Mouse (Mus musculus) midbrain, embryonic 11.5 days (tissue): ENCODE results near the gene Chrm3. TPM values are rescaled to one million over a fixed set of nuclear protein-coding genes. Genes with fewer than 3 reads are reported as not detected.

Experiments used
- ATAC-seq: fragments of 200-750 bp; cut with Nextera tagmentation; 2 replicates; pipeline ENCODE4 v1.8.0; 2017; ENCODE audit warnings: moderate TSS enrichment, moderate library complexity; ENCODE audit not compliant: low FRiP score
- DNase-seq: peaks from one replicate; pipeline ENCODE4 v3.0.0; 2015; ENCODE audit warnings: low spot score; ENCODE audit errors: missing footprints
- H3K27ac ChIP-seq: fragments of 300-500 bp; sonication (generic); 2 replicates; pipeline ENCODE4 v1.5.1; 2014; ENCODE audit warnings: low read depth, low read length
- H3K27me3 ChIP-seq: fragments of 300-500 bp; sonication (generic); 2 replicates; pipeline ENCODE4 v1.6.1; 2014; ENCODE audit warnings: mild to moderate bottlenecking, low read length, moderate library complexity, mixed read lengths; ENCODE audit not compliant: control insufficient read depth, insufficient read depth
- H3K36me3 ChIP-seq: fragments of 300-500 bp; sonication (generic); 2 replicates; pipeline ENCODE4 v1.6.1; 2014; ENCODE audit warnings: mild to moderate bottlenecking, low read length, moderate library complexity, mixed read lengths; ENCODE audit not compliant: control insufficient read depth, insufficient read depth
- H3K4me1 ChIP-seq: fragments of 300-500 bp; sonication (generic); 2 replicates; pipeline ENCODE4 v1.6.1; 2014; ENCODE audit warnings: low read length; ENCODE audit not compliant: control insufficient read depth, insufficient read depth
- H3K4me2 ChIP-seq: fragments of 300-500 bp; sonication (generic); 2 replicates; pipeline ENCODE4 v1.6.1; 2014; ENCODE audit warnings: mild to moderate bottlenecking, moderate library complexity
- H3K4me3 ChIP-seq: fragments of 300-500 bp; sonication (generic); 2 replicates; pipeline ENCODE4 v1.5.1; 2014; ENCODE audit warnings: low read depth, low read length
- H3K9ac ChIP-seq: fragments of 300-500 bp; sonication (generic); 2 replicates; pipeline ENCODE4 v1.6.1; 2014; ENCODE audit warnings: low read length
- H3K9me3 ChIP-seq: fragments of 300-500 bp; sonication (generic); 2 replicates; pipeline ENCODE4 v1.6.1; 2016; ENCODE audit warnings: low read length; ENCODE audit not compliant: control insufficient read depth
- WGBS: fragments of 180-500 bp; shearing (Covaris S2); extraction: QIAGEN DNeasy Blood & Tissue Kit; methylation state at CpG from one replicate; pipeline ENCODE4 v1.1.7; 2014; 5-methylcytosine and 5-hydroxymethylcytosine counted together
- polyA plus RNA-seq: library from polyadenylated mRNA; unstranded; fragments of >200 nt; fragmentation: Nextera tagmentation; extraction: Ambion mirVana; gene quantifications from 2 replicates; pipeline ENCODE4 v1.2.1, GENCODE M21; 2014

Gene Chrm3
- polyA plus RNA-seq, 1 experiment from 2014 or later: 0.25 TPM

DNA sequence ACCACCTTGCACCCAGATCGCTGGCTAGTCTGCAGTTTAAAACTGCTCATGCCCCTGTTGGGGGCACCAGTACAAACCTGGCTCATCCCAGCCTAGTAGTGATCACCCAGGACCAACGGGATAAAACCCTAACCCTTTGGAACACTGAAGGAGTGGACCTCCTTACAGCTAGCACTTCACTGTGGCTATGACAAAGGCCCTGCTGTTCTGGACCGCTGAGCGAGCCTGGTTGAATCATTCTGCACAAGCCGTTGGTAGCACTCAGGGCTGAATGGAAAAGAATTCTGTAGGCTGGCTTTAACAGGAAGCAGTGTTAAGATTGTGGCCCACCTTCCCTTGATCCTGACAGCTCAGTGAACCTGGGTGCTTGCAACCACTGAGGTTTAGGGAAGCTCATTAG lies 470.2 kb downstream of the Chrm3 start:
- 50% methylated on average over 5 of the region's 5 CpGs for WGBS

GRCm38 (mm10) chr13:9889954-9890353 lies 470.7 kb downstream of the Chrm3 start:
- no peak overlapping the region for H3K27ac ChIP-seq
- no peaks in the 10 kb centered on the region for H3K27me3 ChIP-seq
- no peaks in the 10 kb centered on the region for H3K9me3 ChIP-seq
- H3K4me3 ChIP-seq: no peak overlapping the region
- H3K9ac ChIP-seq: no peak overlapping the region
- H3K4me1 ChIP-seq: no peaks in the 10 kb centered on the region
- H3K4me2 ChIP-seq: no peak overlapping the region
- DNase-seq (peak; percentile 49), ATAC-seq (no peak)
- WGBS: 77% methylated on average over 1 of the region's 1 CpGs
- H3K36me3 ChIP-seq: no peaks in the 10 kb centered on the region

More for the DNA sequence above, 470.2 kb downstream of the Chrm3 start:
- Histone ChIP-seq H3K27me3 (no peaks in the 10 kb centered on the region), H3K4me3 (no peak overlapping the region), H3K27ac (no peak overlapping the region), H3K4me2 (no peak overlapping the region), H3K4me1 (no peaks in the 10 kb centered on the region), H3K9ac (no peak overlapping the region), H3K9me3 (no peaks in the 10 kb centered on the region), H3K36me3 (no peaks in the 10 kb centered on the region)
- DNase-seq (peak; percentile 76), ATAC-seq (no peak)

GRCm38 (mm10) chr13:9888284-9888683 lies 472.4 kb downstream of the Chrm3 start:
- no peak for ATAC-seq
- Histone ChIP-seq H3K4me2 (no peak overlapping the region), H3K27ac (no peak overlapping the region), H3K9ac (no peak overlapping the region), H3K4me1 (no peaks in the 10 kb centered on the region), H3K27me3 (no peaks in the 10 kb centered on the region), H3K4me3 (no peak overlapping the region), H3K9me3 (no peaks in the 10 kb centered on the region), H3K36me3 (no peaks in the 10 kb centered on the region)
- WGBS: 85% methylated on average over 5 of the region's 5 CpGs
- peak; percentile 68 for DNase-seq

GRCm38 (mm10) chr13:9887261-9887660 lies 473.4 kb downstream of the Chrm3 start:
- ATAC-seq (no peak), DNase-seq (no peak)
- no peak overlapping the region for H3K9ac ChIP-seq
- H3K4me3 ChIP-seq: no peak overlapping the region
- 88% methylated on average over 5 of the region's 5 CpGs for WGBS
- H3K4me2 ChIP-seq: no peak overlapping the region
- no peaks in the 10 kb centered on the region for H3K9me3 ChIP-seq
- no peaks in the 10 kb centered on the region for H3K4me1 ChIP-seq
- H3K27me3 ChIP-seq: no peaks in the 10 kb centered on the region
- H3K36me3 ChIP-seq: no peaks in the 10 kb centered on the region
- no peak overlapping the region for H3K27ac ChIP-seq

- Histone ChIP-seq H3K4me3 (no peak overlapping the region), H3K9me3 (no peaks in the 10 kb centered on the region), H3K27me3 (no peaks in the 10 kb centered on the region), H3K4me2 (no peak overlapping the region), H3K9ac (no peak overlapping the region), H3K27ac (no peak overlapping the region), H3K4me1 (no peaks in the 10 kb centered on the region), H3K36me3 (no peaks in the 10 kb centered on the region)
- 88% methylated on average over 6 of the region's 6 CpGs for WGBS
- DNase-seq (no peak), ATAC-seq (no peak)
These were observed 474.0 kb downstream of the Chrm3 start for GRCm38 (mm10) chr13:9886465-9887135.

DNA sequence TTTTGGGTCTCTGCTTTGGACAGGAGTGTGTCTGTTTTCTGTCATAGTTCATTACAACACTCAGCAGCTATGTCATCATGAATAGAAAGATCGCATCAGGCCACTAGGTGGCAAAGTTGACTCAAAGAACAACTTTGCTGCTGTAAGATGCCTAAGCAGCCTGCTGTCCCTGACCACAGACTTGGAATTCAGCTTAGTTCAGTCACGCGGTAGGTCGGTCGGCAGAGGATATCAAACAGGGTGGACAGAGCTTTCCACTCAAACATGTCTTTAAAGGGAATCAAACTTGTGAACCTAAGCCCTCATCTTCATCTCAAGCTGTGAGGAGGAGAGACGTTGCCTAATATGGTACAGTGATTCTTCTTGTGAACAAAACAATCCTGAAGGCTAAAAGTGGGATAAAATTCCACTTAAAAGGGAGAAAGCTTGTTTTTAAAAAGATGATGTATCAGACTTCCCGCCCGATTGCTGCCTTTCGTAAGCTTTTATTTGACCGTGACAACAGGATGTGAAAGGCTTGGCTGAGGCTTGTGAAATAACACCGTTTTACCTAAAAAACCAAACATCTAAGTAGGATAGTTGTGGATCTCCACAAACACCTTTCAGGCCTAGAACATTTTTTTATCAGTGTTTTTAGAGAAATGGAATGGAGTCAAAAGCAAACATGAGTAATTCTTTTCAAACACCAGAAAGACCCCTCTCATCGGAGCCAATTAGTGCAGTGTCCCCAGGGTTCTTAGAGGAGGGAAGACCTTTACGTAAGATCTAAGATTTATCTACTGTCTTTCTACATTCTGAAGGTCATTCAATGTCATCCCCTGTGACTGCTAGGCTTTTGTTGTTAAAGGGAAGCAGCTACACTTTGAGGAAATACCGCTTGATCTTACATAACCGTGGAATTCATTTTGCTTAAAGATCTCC lies 478.0 kb downstream of the Chrm3 start:
- Histone ChIP-seq H3K4me2 (no peak overlapping the region), H3K9me3 (no peaks in the 10 kb centered on the region), H3K4me1 (no peaks in the 10 kb centered on the region), H3K27ac (no peak overlapping the region), H3K36me3 (no peaks in the 10 kb centered on the region), H3K4me3 (no peak overlapping the region), H3K27me3 (no peaks in the 10 kb centered on the region), H3K9ac (no peak overlapping the region)
- 43% methylated on average over 15 of the region's 15 CpGs for WGBS
- ATAC-seq: peak; percentile 89
- DNase-seq: peak; percentile 88

DNA sequence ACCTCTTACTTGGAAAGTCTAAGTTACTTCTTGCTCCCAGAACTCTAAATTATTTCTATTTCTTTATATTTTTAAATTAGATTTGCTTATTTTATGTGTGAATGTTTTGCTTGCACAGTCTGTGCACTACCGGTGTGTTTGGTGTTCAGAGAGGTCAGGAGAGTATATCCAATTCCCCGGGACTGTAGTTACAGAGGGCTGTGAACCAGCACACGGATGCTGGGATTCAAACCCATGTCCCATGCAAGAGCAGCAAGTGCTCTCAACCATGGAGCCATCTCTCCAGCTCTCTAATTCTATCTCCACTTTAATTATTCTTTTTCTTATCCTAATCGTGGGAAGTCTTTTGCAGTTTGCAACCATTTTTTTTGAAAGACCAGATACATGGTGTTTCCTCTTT lies 478.7 kb downstream of the Chrm3 start:
- no peak overlapping the region for H3K27ac ChIP-seq
- no peak overlapping the region for H3K4me3 ChIP-seq
- H3K36me3 ChIP-seq: no peaks in the 10 kb centered on the region
- H3K4me1 ChIP-seq: no peaks in the 10 kb centered on the region
- H3K4me2 ChIP-seq: no peak overlapping the region
- 61% methylated on average over 4 of the region's 4 CpGs for WGBS
- no peaks in the 10 kb centered on the region for H3K9me3 ChIP-seq
- no peak for DNase-seq
- no peak overlapping the region for H3K9ac ChIP-seq
- H3K27me3 ChIP-seq: no peaks in the 10 kb centered on the region
- ATAC-seq: peak; percentile 47; the same call in 1 of the 2 replicates

- H3K9me3 ChIP-seq: no peaks in the 10 kb centered on the region
- H3K4me2 ChIP-seq: no peak overlapping the region
- H3K4me1 ChIP-seq: no peaks in the 10 kb centered on the region
- 88% methylated on average over 4 of the region's 4 CpGs for WGBS
- H3K27ac ChIP-seq: no peak overlapping the region
- no peak overlapping the region for H3K4me3 ChIP-seq
- DNase-seq: peak; percentile 6
- no peaks in the 10 kb centered on the region for H3K36me3 ChIP-seq
- H3K27me3 ChIP-seq: no peaks in the 10 kb centered on the region
- ATAC-seq: no peak
- H3K9ac ChIP-seq: no peak overlapping the region
These were observed 480.2 kb downstream of the Chrm3 start for GRCm38 (mm10) chr13:9880401-9880800.

- no peaks in the 10 kb centered on the region for H3K36me3 ChIP-seq
- H3K9me3 ChIP-seq: no peaks in the 10 kb centered on the region
- no peak overlapping the region for H3K27ac ChIP-seq
- no peak overlapping the region for H3K9ac ChIP-seq
- H3K4me3 ChIP-seq: no peak overlapping the region
- H3K4me2 ChIP-seq: no peak overlapping the region
- no peaks in the 10 kb centered on the region for H3K27me3 ChIP-seq
- 93% methylated on average over 7 of the region's 7 CpGs for WGBS
- no peaks in the 10 kb centered on the region for H3K4me1 ChIP-seq
- DNase-seq (no peak), ATAC-seq (no peak)
These were observed 482.0 kb downstream of the Chrm3 start for GRCm38 (mm10) chr13:9878596-9879010.
